Mouse (Mus musculus): Measurements from ENCODE around the gene Noc3l.

DNA sequence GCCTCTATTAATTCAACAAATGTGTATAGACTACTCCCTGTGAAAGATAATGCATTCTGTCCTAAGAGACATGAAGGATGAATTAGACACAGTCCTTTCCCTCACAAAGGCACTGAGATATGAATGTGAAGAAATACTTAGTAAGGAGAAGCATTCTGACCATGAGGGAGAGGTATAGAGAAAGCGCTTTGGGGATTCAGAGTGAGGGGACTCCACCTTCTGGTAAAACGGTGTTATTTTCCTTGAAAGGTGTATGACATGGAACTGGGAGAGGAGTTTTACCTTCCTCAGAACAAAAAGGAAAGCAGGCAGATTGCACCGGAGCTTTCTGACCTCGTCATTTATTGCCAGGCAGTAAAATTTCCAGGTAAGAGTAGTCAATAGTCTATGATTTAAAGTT lies 68.8 kb downstream of the Noc3l start:
- no peak for TF ChIP-seq GATA1 (IDR thresholded peaks at IDR 0.05; ENCODE audit: borderline replicate concordance, low read length)
- no peak for TF ChIP-seq CTCF (IDR thresholded peaks at IDR 0.05; ENCODE audit: low read depth, low read length)
- no peak for TF ChIP-seq POLR2AphosphoS5 (IDR thresholded peaks at IDR 0.05; ENCODE audit: insufficient replicate concordance, low read depth, low read length)
- no peak for TF ChIP-seq GATA2 (IDR thresholded peaks at IDR 0.05; ENCODE audit: borderline replicate concordance, low read depth, low read length)

Measured in G1E (cell line).